Mouse (Mus musculus) brain, embryonic 18.5 days (tissue): ENCODE data around the gene Csrp3.

Source experiments
- DNase-seq: peaks from one replicate; pipeline ENCODE4 v3.0.0-alpha.2; 2012; ENCODE audit warnings: low read depth, low spot score

The Csrp3 gene

GRCm38 (mm10) chr7:48847820-48848650, at the start of gene Csrp3:
Csrp3 (minus strand) TSS chr7:48848033.
- DNase-seq = no peak

DNA sequence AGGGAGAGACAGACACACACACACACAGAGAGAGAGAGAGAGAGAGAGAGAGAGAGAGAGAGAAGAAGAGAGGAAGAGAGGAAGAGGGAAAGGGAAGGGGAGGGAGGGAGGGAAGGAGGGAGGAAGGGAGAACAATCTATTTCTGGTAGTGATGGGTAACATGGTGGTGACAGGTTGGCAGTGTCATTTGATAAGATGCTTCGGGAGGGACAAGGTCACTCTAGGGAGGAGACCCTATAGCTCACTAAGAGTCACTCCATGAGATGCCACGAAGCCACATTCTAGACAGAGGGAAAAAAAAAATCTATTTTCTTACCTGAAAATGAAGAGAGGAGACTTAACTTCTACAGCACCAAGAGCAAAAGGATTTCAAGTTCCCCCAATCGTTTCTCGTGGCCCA, 48.2 kb upstream of the Csrp3 start:
- no peak for DNase-seq

- no peak for DNase-seq
Observed at GRCm38 (mm10) chr7:48895475-48895874, 47.6 kb upstream of the Csrp3 start.

DNA sequence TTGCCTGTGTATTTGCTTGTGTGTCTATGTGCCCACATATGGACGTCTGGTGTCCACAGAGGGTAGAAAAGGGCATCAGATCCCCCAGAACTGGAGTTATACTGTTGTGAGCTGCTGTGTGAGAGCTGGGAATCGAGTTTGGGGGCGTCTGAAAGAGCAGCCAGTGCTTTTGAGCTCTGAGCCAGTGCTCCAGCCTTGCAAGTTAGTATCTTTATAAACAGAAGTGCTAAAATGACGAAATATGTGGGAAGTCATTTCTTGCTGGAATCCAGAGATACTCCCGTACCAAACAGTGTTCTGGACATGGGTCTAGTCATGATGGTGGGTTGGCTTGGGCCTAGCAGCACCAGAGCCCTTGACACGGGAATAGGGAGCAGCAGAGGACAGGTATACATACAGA, 46.9 kb upstream of the Csrp3 start:
- DNase-seq = no peak

DNA sequence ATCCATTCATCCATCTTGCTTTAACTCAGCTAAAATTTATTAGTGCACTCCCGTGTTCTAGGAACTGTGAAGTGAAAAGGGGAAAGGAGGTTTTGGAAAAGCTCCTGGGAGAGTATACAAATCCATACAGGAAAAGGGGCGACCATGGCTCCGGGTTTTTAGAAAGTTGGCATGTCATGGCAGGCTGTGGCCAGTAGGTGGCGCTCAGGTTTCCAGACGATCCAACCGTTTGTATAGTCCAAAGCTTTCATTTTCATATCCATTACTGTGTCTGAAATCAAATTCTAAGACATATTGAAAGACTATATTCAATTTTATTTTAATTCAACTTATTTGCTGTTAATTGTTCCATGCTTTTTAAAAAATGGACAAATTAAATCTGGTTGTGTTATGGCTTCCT, 46.3 kb upstream of the Csrp3 start:
- DNase-seq = no peak

GRCm38 (mm10) chr7:48893093-48893492, 45.3 kb upstream of the Csrp3 start:
- DNase-seq = no peak

- no peak for DNase-seq
Observed at GRCm38 (mm10) chr7:48891029-48891428, 43.2 kb upstream of the Csrp3 start.

DNA sequence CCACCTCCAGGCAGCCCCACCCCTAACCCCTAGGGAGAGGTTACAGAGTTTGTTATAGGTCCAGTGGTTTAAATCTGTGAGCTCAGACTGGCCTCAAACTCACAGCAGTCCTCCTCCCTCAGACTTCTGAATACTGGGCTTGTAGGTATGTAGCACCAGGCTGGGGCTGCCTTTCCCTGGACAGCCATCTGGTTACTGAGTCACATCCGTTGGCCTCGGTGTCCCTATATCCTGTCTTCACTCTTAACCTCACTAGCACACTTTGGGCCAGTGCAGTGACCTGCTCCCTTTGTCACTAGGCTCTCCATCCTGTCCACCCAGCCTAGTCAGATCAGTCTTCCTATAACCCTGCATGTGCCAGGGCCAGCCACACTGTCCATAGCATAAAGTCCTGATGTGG, 40.9 kb upstream of the Csrp3 start:
- DNase-seq = no peak

DNA sequence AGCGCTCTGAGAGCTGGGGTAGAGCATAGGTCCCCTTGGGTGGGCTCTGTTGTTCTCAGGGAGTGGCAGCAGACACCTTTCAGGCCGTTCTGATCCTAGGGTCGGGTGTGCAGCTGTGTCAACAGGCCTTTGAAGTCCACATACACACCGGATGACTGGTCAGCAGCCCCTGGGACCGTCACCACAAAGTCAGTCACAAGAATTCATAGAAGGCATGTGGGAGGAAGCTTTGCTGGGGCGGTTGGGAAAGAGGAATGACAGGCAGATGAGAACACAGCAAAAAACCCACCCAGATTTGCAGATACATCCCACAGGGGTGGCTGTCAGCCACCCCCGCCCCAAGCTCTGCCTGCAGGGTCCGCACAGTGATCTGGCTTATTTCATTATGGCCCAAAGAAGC, 40.1 kb upstream of the Csrp3 start:
- DNase-seq = no peak

DNA sequence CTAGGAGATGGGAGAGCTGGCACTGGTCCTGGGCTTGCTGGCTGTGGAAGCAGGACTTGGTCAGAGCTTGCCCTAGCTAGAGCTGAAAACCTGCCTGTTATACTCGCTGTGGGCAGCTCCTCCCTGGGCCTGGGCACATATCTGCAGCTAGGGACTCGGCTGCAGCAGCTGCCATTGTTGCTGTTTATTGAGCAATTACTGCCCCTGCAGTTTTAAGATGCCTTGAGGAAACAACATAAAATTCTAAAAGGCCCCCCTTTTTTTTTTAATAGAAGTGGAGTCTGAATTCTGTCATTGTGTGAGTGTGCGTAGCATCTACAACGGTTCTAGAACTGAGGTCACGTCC, 36.4 kb upstream of the Csrp3 start:
- no peak for DNase-seq

GRCm38 (mm10) chr7:48883525-48884265, 35.9 kb upstream of the Csrp3 start:
- DNase-seq = no peak

DNA sequence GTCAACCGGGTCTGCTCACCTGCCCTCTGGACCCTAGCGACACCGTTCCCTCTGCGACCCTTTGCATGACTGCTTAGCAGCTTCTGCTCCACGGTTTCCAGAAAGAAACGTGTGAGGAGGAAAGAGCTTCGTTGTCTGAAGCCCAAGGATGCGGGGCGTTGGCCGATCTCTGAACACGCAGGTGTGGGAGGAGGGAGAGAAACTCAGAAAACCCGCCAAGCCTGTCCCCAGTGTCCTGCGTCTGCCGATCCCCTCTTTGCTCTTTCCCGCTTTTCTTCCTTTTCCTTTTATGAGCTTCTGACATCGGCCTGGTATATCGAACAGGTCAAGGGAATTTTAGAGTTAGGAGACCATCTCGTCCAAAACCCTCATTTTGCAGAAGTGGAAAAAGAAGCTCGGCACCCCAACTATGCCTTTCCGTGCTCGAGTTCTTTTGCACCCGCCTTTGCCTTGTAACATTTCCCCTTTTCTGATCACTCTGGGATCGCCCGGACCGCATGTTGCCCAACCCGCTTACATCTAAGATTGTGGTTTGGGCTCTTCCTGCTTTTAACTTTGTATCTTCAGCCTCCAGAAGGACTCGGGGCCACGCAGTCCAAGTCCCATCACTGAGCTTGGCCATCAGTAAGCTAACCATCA, 34.3 kb upstream of the Csrp3 start:
- no peak for DNase-seq

DNA sequence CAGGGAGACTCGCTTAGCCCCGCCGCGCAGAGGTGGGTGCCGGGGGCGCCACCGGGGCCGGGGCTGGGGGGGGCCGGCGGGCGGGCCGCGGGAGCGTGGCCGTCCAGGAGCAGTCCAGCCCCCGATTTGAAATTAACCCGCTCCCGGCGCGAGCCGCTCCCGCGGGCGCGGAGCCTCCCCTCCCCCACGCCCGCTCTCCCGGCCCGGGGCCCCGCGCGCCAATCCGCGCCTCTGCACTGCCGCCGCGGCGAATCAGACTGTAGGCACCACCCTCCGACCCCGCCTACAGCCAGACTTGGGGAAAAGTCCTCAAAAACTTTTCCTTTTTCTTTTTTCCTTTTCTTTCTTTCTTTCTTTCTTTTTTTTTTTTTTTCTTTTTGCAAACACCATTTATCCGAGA, 33.7 kb upstream of the Csrp3 start, which contains the start of gene E2f8:
E2f8 (minus strand) TSS at position 111 of the 400 bp plus-strand sequence.
- DNase-seq = no peak

DNA sequence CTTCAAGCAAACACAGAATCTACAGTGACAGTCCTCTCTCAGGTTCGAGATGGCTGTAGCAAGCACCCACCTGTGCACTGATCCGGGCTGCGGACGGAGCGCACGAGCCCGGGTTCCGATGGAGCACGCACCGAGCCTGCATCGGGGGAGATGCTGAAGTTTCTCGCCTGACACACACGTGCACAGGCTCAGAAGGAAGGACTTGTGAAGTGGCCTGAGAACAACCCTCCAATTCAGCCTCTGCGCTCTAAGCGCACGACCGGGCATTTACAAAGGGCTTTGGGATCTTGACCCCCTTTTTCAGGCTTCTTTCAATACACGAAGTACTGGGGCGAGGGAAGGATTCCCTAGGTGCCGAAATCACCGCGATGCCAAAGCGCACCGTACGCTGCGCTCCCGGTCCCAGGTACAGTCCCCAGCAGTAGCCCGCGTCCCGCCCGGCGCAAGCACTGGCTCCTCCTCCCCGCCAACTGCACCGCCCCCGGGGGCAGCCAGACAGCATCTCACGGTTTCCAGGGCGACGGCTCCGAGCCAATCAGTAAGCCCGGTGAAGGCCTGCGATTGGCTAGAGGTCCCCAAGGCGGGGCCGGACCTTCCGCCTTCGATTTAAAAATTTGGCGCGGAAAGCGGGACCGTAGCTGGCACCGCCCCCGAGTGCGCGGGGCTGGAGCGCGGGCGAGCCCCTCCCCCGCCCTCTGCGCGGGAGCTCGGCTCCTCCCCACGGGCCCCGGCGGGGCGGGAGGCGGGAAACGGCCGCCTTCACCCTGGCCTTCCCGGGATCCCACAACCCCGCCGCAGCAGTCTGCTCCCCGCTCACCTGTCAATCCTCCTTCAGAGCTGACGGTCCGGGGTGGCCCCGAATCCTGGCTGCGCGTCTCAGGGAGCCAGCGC, 33.0 kb upstream of the Csrp3 start:
- DNase-seq = peak; percentile 86

GRCm38 (mm10) chr7:48879574-48879973, 31.7 kb upstream of the Csrp3 start:
- DNase-seq = no peak

DNA sequence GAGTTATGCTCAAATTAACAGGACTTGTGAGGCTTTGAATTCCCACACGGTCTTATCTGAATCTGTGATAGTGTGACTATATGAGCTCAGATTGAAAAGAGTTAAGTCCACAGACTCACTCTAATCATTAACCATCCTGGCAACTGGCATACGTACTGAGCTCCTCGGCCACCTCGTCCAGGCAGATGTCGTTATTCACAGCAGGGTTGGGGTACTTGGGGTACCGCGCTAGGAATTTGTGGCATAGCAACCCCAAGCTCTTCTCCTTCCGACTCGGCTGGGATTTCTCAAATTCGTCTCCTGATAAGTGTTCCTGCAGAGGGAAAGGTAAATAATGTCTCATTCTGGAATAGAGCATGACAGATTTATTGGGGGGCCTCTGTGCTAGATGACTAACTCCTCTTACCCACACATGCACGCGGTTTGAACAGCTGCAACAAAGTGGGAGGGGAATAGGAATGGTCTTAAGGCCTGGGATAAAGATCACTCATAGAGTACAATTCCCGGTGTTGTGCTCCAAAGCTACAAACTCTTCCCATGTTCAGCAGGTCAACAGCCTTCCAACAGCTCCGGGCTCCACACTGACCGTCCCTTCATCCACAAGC, 30.1 kb upstream of the Csrp3 start:
- no peak for DNase-seq

- DNase-seq = no peak
Observed at GRCm38 (mm10) chr7:48876526-48876925, 28.7 kb upstream of the Csrp3 start.

DNA sequence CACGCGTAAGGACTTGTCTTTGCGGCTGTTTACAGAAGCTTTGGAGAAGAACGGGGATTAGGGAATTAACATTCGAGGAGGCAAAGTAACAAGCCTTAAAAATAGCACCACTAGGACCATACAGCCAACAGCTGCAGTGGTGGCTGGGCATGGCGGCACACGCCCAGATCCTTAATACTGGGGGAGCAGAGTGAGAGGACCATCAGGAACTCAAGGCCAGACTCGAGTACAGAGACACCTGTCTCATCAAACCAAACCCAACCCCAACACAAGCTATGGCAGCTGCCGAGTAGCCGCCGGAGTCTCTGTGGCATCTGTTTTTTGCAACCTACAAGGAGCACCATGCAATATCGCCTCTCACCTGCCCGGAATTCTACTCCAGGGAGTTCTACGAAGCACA, 27.3 kb upstream of the Csrp3 start:
- no peak for DNase-seq

GRCm38 (mm10) chr7:48871292-48871691, 23.5 kb upstream of the Csrp3 start:
- no peak for DNase-seq

GRCm38 (mm10) chr7:48870579-48871180, 22.8 kb upstream of the Csrp3 start:
- no peak for DNase-seq

DNA sequence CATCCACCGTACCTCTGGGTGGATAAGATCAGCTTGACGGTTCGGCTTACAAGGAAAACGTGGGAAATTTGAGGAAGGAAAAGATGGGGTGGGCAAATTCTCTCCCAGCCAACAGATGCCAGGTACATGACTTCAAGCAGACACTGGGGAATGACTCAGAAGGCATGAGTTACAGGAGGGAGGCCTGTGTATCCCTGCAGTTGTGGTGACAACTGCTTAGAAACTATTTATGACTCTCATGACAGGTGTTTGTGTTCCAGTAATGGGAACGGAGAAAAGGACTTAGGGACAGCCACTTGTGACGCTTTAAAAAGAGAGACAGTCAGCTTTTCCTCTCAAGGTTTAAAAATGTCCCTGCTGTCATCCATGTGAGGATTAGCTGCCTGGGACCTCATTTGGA, 22.3 kb upstream of the Csrp3 start:
- no peak for DNase-seq
